Mouse (Mus musculus): Measurements from ENCODE around the gene Nbr1. TPM values are rescaled to one million over a fixed set of nuclear protein-coding genes. Genes with fewer than 3 reads are reported as not detected.

Gene Nbr1
- polyA plus RNA-seq, 2 experiments = 62.8 to 82.7 TPM

DNA sequence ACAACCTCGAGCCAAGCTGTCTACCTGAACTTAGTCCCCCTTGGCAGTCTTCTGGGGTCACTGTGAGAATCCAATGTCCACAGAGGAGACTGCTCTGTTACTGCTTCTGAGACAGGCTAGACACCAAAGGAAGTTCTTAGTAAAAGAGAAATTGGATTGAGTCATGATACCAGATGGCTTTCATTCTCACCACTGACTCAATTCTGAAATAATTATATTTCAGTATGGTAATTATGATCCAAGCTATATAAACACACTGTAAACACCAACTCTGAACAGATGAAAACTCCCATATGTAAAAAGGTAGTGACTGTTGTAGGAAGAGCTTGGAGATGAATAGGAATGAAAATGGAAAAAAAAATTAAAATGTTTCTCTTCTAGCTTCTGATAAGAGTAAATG lies 7.8 kb upstream of the Nbr1 start:
- no peaks in the 10 kb centered on the region for H3K4me1 ChIP-seq (ENCODE audit: control insufficient read depth, insufficient read depth, low read length)
- WGBS = 68% methylated on average over 1 of the region's 1 CpGs

GRCm38 (mm10) chr11:101548526-101548925 lies 3.4 kb upstream of the Nbr1 start:
- Histone ChIP-seq H3K9ac (ENCODE audit: low read depth, low read length, severe bottlenecking) (no peak overlapping the region), H3K27ac (replicated peaks; ENCODE audit: low read depth, low read length) (no peak overlapping the region), H3K4me2 (replicated peaks; ENCODE audit: low read depth, low read length, severe bottlenecking) (no peak overlapping the region), H3K36me3 (ENCODE audit: control insufficient read depth, insufficient read depth, low read length) (peaks cover 17% of the 10 kb centered on the region; the same call in 1 of the 2 replicates), H3K9me3 (ENCODE audit: control insufficient read depth, low read length) (no peaks in the 10 kb centered on the region), H3K4me3 (replicated peaks; ENCODE audit: low read length) (no peak overlapping the region), H3K27me3 (ENCODE audit: control insufficient read depth, insufficient read depth, low read length) (no peaks in the 10 kb centered on the region), H3K4me1 (ENCODE audit: control insufficient read depth, insufficient read depth, low read length) (peaks cover 7% of the 10 kb centered on the region)
- no peak for TF ChIP-seq POLR2A (IDR thresholded peaks at IDR 0.05; ENCODE audit: borderline replicate concordance, extremely low read depth, insufficient read depth, insufficient read length)
- ATAC-seq (ENCODE audit: low FRiP score, low read depth) (no peak), DNase-seq (ENCODE audit: low spot score) (no peak)

More for the DNA sequence above, 7.8 kb upstream of the Nbr1 start:
- H3K9ac ChIP-seq (ENCODE audit: low read depth, low read length, severe bottlenecking) = no peak overlapping the region
- no peak overlapping the region for H3K27ac ChIP-seq (replicated peaks; ENCODE audit: low read depth, low read length)
- no peak for TF ChIP-seq POLR2A (IDR thresholded peaks at IDR 0.05; ENCODE audit: borderline replicate concordance, extremely low read depth, insufficient read depth, insufficient read length)
- H3K4me2 ChIP-seq (replicated peaks; ENCODE audit: low read depth, low read length, severe bottlenecking) = no peak overlapping the region
- H3K36me3 ChIP-seq (ENCODE audit: control insufficient read depth, insufficient read depth, low read length) = peaks cover 27% of the 10 kb centered on the region; the same call in 1 of the 2 replicates
- H3K9me3 ChIP-seq (ENCODE audit: control insufficient read depth, low read length) = no peaks in the 10 kb centered on the region
- no peaks in the 10 kb centered on the region for H3K27me3 ChIP-seq (ENCODE audit: control insufficient read depth, insufficient read depth, low read length)
- no peak overlapping the region for H3K4me3 ChIP-seq (replicated peaks; ENCODE audit: low read length)
- DNase-seq (ENCODE audit: low spot score) = no peak
- ATAC-seq (ENCODE audit: low FRiP score, low read depth) = no peak

- H3K27ac ChIP-seq (replicated peaks; ENCODE audit: low read depth, low read length) = peak overlapping the region; percentile 93
- no peaks in the 10 kb centered on the region for H3K27me3 ChIP-seq (ENCODE audit: control insufficient read depth, insufficient read depth, low read length)
- peaks cover 19% of the 10 kb centered on the region for H3K4me1 ChIP-seq (ENCODE audit: control insufficient read depth, insufficient read depth, low read length)
- peak overlapping the region; percentile 81 for H3K9ac ChIP-seq (ENCODE audit: low read depth, low read length, severe bottlenecking)
- H3K9me3 ChIP-seq (ENCODE audit: control insufficient read depth, low read length) = no peaks in the 10 kb centered on the region
- peak; percentile 86; the same call in 1 of the 2 replicates for TF ChIP-seq POLR2A (IDR thresholded peaks at IDR 0.05; ENCODE audit: borderline replicate concordance, extremely low read depth, insufficient read depth, insufficient read length)
- H3K4me2 ChIP-seq (replicated peaks; ENCODE audit: low read depth, low read length, severe bottlenecking) = peak overlapping the region; percentile 57
- peak overlapping the region; percentile 68 for H3K4me3 ChIP-seq (replicated peaks; ENCODE audit: low read length)
- DNase-seq (ENCODE audit: low spot score) (peak; percentile 99), ATAC-seq (ENCODE audit: low FRiP score, low read depth) (peak; percentile 97)
- WGBS = 0% methylated on average over 37 of the region's 37 CpGs
- peaks cover 30% of the 10 kb centered on the region for H3K36me3 ChIP-seq (ENCODE audit: control insufficient read depth, insufficient read depth, low read length)
These were observed 739 bp downstream of the Nbr1 start for GRCm38 (mm10) chr11:101552476-101553300.

DNA sequence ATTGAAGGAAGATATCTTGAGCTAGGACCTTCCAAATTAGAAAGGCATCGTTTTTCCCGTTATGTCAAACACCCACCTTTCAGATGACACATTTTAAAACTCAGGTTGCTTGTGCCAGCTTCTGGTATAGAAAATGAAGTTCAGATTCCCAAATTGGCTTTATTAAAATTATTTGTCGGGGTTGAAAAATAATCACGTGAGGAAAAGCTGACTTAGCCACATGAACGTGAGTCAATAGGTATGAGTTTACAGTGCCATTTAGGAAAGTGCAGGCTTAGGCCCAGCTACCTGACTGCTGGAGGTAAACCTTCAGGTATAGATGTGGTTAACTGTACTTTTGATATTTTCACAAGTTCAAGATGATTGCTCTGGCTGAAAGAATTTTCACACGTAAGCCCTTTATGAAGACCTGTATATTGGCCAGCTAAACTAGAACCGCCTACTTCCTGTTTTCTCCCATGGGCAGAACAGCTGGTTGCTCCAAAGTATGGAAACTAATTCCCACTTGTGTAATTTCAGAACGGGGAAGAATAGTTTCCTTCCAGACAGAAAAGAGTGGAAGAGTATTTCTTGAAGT lies 1.5 kb downstream of the Nbr1 start:
- Histone ChIP-seq H3K4me1 (ENCODE audit: control insufficient read depth, insufficient read depth, low read length) (peaks cover 19% of the 10 kb centered on the region), H3K9me3 (ENCODE audit: control insufficient read depth, low read length) (no peaks in the 10 kb centered on the region), H3K4me2 (replicated peaks; ENCODE audit: low read depth, low read length, severe bottlenecking) (peak overlapping the region; percentile 57), H3K9ac (ENCODE audit: low read depth, low read length, severe bottlenecking) (peak overlapping the region; percentile 81), H3K36me3 (ENCODE audit: control insufficient read depth, insufficient read depth, low read length) (peaks cover 35% of the 10 kb centered on the region), H3K27me3 (ENCODE audit: control insufficient read depth, insufficient read depth, low read length) (no peaks in the 10 kb centered on the region), H3K4me3 (replicated peaks; ENCODE audit: low read length) (peak overlapping the region; percentile 68), H3K27ac (replicated peaks; ENCODE audit: low read depth, low read length) (peak overlapping the region; percentile 85)
- ATAC-seq (ENCODE audit: low FRiP score, low read depth) (no peak), DNase-seq (ENCODE audit: low spot score) (peak; percentile 36)
- no peak for TF ChIP-seq POLR2A (IDR thresholded peaks at IDR 0.05; ENCODE audit: borderline replicate concordance, extremely low read depth, insufficient read depth, insufficient read length)
- 13% methylated on average over 8 of the region's 8 CpGs for WGBS

- H3K9me3 ChIP-seq (ENCODE audit: control insufficient read depth, low read length) = no peaks in the 10 kb centered on the region
- H3K9ac ChIP-seq (ENCODE audit: low read depth, low read length, severe bottlenecking) = no peak overlapping the region
- no peak overlapping the region for H3K4me2 ChIP-seq (replicated peaks; ENCODE audit: low read depth, low read length, severe bottlenecking)
- H3K27ac ChIP-seq (replicated peaks; ENCODE audit: low read depth, low read length) = no peak overlapping the region
- 92% methylated on average over 7 of the region's 7 CpGs for WGBS
- no peak for ATAC-seq (ENCODE audit: low FRiP score, low read depth)
- H3K27me3 ChIP-seq (ENCODE audit: control insufficient read depth, insufficient read depth, low read length) = no peaks in the 10 kb centered on the region
- DNase-seq (ENCODE audit: low spot score) = no peak
- no peak for TF ChIP-seq POLR2A (IDR thresholded peaks at IDR 0.05; ENCODE audit: borderline replicate concordance, extremely low read depth, insufficient read depth, insufficient read length)
- H3K4me1 ChIP-seq (ENCODE audit: control insufficient read depth, insufficient read depth, low read length) = peaks cover 13% of the 10 kb centered on the region
- H3K36me3 ChIP-seq (ENCODE audit: control insufficient read depth, insufficient read depth, low read length) = peaks cover 58% of the 10 kb centered on the region
- H3K4me3 ChIP-seq (replicated peaks; ENCODE audit: low read length) = no peak overlapping the region
These were observed 4.6 kb downstream of the Nbr1 start for GRCm38 (mm10) chr11:101556541-101556940.

Measured in limb, embryonic 14.5 days (tissue).